Mouse (Mus musculus) cortical plate, adult 2 months (tissue): ENCODE results near the gene Uox.

Experiments
- CTCF ChIP-seq: fragments of 200-500 bp; IDR thresholded peaks from 2 replicates; pipeline ENCODE4 v1.5.1; 2011; ENCODE audit warnings: mild to moderate bottlenecking, control low read depth, low read length; ENCODE audit not compliant: insufficient read depth; ENCODE audit errors: extremely low read depth
- POLR2A ChIP-seq: fragments of 200-500 bp; IDR thresholded peaks from 2 replicates; pipeline ENCODE4 v1.6.1; 2011; ENCODE audit warnings: mild to moderate bottlenecking, low read length, control low read depth; ENCODE audit not compliant: insufficient read depth; ENCODE audit errors: extremely low read depth

DNA sequence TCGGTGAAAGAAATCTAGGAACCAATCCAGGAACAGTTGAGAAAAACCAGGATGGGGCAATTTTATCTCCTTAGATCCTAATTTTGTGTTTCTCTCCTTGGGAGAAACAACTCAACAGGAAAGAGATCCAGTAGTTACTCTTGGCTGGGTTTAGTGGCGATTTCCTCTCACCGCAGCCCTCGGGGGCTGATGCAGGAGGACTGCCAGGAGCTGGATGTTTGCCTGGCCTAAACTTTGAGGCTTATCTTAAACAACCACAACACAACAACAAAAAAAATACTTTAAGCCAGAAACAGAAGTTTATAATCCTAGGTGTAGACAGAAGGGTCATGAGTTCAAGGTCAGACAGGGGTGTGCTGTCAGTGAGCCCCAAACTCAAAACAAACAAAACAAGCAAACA, 41.6 kb downstream of the Uox start:
- no peak for TF ChIP-seq CTCF
- TF ChIP-seq POLR2A = no peak
